Mouse (Mus musculus) liver, adult (tissue): ENCODE data around the gene Tm9sf4.

ENCODE experiments used
- GATA4 ChIP-seq: IDR thresholded peaks from 2 replicates; pipeline ENCODE4 v1.6.1; 2014; ENCODE audit warnings: mild to moderate bottlenecking, low read length; ENCODE audit not compliant: insufficient replicate concordance

Tm9sf4 gene

DNA sequence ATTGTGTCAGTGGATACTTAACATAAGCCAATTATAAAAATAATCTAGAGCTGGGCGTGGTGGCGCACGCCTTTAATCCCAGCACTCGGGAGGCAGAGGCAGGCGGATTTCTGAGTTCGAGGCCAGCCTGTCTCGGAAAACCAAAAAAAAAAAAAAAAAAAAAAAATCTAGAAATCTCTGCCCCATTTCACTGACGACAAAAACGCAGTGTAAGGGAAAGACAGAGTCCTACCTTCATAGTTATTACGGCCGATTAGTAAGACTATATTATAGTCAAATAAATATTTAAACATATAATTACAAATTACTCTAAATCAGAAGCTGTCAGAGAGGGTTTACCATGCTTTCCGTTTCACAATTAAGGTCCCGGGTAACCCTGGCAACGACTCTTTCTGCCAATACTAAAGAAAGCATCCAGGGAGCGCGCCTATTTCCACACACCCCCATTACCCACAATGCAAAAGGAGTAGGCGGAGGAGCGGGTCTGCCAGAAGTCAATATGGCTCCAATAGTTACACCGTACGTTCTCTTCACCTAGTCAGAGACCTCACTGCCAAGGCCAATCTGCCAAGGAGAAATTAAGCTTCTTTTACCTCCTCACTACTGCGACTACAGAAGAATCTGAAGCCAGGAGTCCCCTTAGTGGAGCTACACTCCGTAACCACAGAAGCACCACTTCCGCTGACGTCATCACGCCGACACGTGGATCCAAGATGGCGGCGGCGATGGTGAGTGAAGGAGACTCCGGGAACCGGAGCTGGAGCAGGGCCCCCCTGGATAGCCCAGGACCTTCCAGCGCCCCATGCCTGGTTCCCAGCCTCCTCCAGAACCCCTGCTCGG, at the start of gene Tm9sf4:
Gene Tm9sf4, plus strand, starts transcription at position 460 of the 840 bp plus-strand sequence.
- no peak for TF ChIP-seq GATA4

DNA sequence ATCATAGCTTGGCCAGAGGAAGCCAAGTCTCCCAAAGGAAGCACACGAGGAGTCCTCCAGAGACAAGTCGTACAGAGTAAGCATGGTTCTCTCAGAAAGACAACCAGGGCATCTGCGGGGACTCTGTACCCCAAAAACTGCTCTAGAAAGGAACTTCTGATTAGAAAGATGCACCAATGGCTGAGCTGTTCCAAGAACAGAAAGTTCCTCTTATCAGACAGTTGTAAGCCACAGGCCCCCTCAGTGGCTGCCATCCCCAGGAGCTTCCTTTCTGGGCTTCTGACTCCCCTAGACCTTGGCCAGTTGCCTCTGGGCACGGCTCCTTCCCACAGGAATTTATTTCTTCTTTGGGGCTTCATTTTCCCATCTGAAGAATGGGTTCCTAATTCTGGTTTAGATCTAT, 45.4 kb upstream of the Tm9sf4 start:
- TF ChIP-seq GATA4: no peak

DNA sequence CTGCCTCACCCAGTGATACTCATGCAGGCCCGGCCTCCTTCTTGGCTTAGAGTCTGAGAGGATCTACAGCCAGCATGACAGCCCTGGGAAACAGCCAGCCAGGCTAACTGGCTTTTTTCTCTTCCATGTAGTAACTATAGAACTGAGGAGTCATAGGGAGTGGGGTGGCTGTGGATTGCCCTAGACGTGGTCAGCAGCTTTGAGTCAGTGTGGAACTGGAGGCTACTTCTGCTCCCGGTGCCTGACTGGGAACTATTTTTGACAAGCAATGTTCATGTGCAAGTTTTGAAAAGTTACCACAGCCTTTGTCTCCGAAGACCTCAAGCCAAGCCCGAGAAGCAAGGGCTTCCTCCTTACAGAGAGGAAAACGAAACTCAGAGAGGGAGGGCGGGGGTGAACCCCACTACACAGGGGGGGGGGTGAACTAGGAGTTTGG, 44.0 kb upstream of the Tm9sf4 start:
- TF ChIP-seq GATA4: no peak

DNA sequence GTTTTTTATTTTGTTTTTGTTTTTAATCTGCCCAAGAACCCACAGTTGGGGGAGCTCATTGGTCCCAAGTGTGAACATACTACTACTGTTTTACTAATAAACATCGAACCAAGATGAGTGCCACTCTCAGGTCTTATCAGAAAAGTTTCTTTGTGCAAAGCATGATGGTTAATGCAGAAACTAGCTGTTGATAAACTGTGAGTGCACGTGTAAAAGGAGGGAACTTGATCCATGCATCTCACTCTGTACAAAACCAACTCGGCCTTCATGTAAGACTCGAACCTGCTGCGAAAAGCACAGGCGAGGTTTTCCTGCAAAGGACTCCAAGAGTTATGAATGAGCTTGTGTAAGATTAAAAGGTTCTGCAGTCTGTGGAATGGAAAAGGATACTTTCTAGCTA, 41.6 kb upstream of the Tm9sf4 start:
- no peak for TF ChIP-seq GATA4

DNA sequence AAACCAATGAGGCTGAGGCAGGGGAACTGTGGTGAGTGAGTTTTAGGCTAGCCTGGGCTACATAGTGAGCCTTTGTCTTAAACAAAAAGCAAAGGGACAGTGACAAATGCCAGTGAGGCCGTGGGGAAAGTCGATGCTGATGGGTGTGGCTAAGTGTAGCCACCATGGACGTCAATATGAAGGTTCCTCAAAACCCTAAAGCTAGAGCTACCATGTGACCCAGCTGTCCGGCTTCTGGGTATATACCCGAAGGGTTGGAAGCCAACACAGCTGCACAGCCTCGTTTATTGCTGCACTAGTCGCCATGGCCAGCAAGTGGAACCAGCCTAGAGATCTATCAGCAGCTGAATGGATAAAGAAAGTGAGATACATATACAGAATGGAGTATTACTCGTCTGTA, 41.0 kb upstream of the Tm9sf4 start:
- TF ChIP-seq GATA4: no peak

DNA sequence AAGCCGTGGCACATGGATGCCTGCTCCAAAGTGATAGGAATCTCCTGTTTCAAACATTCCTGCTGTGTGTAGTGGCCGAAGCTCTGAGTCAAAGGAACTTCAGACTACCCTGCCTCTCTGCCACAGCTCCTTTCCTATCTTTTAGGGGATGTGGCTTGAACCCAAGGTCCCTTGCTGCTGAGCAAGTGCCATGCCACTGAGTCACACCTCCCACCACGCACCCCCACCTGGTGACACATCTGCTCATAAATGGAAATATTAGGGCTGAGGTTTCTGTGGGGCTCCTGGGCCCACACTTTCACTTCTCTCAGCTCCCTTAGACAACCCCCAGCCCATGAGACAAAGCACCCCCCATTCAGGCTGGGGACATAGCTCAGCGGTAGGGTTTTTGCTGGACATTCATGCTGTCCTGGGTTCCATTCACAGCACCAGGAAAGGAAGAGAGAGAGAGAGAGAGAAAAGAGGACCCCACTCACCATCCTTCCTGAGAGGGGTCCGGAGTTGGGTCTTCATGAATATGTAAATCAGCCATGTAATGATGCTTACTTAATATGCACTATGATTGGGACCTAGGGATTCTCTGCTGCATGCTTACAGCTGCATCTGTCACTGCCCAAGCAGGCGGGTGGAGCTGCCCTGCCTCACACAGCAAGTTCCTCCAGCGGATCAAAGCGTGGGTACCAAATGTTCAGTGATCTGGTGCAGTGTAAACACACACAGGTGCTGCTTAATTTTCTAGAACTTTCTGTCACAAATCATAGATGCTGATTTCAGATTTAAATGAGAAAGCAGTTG, 39.1 kb upstream of the Tm9sf4 start:
- no peak for TF ChIP-seq GATA4

DNA sequence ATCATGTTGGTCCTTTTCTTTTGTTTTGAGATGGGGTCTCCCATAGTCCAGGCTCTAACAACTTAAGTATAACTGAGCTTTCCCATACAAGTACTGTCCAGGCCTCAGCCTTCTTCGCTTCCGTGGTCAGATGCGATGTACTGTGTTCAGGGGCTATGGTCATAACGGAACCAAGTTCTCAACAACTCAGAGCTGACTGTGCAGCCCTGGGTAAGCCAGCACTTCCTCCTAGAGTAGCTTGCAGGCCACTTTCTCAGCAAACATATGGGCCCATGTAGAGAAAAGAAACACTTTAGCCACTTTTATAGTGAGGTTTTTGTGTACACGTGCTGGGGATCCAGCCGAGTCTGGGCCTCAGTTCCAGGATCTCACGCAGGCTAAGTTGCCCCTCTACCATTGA, 38.4 kb upstream of the Tm9sf4 start:
- TF ChIP-seq GATA4: no peak

DNA sequence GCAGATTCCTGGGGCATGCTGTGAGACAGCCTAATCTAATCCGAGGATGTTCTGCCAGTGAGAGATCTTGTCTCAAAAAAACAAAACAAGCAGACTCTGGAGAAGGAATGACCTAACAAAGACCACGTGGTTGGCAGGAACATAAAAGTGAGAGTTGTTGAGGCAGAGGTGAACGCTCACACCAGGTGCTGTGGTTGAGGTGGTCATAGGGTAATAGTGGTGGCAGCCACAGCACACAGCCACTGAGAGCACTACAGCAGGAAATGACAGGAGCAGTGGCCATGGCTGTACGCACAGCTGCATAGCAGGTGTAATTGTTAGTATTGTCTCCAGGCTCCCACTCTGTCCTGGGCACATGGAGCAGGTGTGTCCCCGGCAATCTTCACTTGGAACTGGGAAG, 35.2 kb upstream of the Tm9sf4 start:
- TF ChIP-seq GATA4: no peak

DNA sequence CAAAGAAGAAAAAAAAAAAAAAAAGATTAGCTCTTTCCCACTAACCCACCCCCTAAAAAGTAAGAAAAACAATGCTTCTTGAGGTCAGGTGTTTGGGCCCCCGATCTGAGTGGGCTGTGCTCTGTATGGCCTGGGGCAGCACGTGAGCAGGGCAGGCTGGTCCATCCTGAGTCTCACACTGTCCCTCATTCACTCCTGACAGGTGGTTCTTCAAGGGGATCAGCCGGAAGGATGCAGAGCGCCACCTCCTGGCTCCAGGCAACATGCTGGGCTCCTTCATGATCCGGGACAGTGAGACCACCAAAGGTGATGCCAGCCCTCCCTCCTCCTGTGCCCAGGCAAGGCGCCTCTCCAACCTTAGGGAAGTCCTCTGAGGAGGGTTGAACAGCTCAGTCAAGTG, 30.1 kb upstream of the Tm9sf4 start:
- no peak for TF ChIP-seq GATA4

DNA sequence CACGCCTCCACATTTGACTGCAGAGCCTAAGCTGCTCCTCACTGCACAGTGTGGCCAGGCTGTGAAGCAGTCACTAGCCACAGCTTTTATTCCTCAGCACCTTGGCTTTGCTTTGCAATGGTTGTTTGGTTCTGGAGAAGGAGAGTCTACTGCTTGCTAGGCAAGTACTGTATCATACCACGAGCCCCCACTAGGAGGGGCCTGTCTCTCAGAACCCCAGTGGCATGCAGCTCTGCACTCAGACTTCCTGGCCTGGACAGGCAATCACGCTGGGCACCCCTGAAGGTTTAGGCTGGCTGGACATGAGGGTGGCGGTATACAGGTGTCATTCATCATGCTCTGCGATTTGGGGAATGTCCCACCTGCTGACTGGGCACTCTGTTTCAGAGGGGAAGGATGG, 26.9 kb upstream of the Tm9sf4 start:
- no peak for TF ChIP-seq GATA4

DNA sequence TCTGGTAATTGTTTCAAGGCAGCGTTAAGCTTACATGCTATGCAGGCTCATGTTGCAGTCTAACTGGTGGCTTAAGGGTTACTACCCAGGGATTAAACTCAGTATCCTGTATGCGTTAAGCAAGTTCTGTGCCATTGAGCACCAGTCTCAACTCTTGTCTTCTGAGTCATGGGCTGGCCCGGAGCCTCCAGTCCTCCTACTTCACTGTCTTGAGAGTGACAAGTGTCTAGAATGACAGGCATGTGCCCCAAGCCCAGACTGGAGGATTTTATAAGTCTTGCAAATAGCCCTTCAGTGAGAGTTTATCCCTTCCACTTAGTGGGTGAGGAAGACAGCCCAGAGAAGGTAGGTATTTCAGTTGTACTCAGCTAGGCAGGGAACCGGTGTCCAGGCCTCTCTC, 24.9 kb upstream of the Tm9sf4 start:
- TF ChIP-seq GATA4: no peak

DNA sequence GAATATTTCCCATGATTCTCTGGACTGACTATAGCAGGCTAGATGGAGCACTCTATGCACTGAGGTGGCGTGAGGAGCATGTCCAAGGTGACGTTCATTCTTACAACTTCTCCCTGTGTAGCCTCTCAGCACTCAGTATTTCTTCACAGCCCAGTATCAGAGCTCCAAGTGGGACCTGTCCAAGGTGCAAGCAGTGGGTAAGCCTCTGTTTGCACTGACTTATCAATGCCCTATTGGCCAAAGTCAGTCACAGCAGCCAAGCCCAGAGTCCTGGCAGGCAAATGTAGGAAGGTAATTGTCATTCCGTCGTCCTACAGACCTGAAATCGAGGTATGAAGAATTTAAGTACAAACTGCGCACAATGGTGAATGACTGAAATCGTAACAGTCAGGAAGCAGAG, 21.9 kb upstream of the Tm9sf4 start:
- peak; percentile 21; the same call in 1 of the 2 replicates for TF ChIP-seq GATA4

DNA sequence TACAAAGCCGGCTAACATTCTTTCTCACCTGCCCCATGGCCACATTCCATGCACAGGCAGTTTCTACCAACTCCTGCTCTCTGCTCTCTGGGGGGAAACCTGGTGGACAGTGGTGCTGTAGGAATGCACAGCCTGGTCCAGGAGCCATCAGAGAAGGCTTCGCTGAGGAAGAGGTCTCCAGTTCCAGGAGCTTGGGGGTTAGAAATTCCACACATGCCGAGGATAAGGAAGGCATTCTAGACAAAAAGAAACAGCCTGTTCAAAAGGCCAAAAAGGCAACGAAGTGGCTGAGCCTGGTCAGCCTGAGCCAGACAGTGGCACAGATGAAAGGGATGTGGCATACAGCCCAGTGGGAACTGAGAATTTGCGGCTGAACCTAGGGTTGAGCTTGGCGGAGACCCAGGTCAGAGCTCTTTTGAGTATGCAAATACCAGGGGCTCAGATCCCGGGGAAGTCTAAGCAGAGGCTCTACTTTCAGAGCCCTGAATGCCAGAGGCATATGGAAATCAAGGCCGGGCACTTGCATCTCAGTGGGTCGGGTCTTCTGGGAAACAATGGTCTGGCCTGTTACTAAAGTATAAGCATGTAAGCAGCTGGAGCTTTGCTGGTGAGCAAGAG, 21.0 kb upstream of the Tm9sf4 start:
- no peak for TF ChIP-seq GATA4

DNA sequence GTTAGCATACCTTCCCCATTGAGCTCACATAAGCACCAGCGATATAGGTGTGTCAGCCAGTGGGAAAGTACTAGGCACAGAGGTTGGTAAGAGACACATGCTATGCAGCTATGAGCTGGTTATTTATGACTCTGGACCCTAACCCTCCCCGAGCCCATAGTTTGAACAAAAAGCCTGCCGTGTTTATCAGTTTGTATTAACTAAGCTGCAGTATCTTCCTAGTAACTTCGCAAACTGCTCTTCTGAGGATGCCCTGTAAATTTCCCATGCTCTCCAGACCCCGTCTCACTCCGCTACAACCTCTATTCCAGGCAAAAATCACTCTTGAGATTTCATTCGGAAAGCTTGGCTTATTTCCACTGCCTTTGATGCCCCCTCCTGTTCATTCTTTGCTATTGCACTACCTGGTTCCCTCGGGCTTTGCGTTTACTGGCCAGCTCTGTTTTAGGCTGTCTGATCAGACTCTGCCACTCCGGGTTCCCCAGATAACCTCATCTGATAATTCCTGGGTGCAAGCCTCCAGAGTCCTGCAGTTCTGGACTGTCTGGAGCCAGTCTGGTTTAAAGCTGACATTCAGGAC, 18.4 kb upstream of the Tm9sf4 start:
- TF ChIP-seq GATA4: no peak

DNA sequence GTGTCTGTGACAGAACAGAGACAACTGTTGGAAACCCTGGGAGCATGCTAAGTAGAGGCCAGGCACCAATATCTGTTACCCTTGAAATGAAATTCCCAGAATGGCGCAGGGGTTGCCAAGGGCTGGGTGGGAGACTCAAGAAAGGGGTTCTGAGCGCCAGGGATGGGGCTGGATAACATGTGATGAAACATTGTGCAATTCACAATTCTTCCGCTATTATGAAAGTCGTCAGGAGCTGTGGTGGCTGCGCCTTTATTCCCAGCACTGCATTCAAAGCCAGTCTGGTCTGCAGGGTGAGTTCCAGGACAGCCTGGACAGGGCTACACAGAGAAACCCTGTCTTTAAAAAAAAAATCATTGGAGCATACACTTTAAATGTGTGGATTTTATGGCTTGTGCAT, 15.8 kb upstream of the Tm9sf4 start:
- TF ChIP-seq GATA4: no peak
